Mouse (Mus musculus): ENCODE results near the gene Fbxo11. TPM values are rescaled to one million over a fixed set of nuclear protein-coding genes. Genes with fewer than 3 reads are reported as not detected.

Fbxo11 gene
- total RNA-seq (2021): 100 to 1,000 TPM; 119 to 121 TPM
- long read RNA-seq, full-length matches to known transcripts: 2 of 25 reads
- long read RNA-seq, partial matches to known transcripts: 0 of 25 reads
- long read RNA-seq, other reads (novel, unspliced or antisense): 23 of 25 reads

GRCm38 (mm10) chr17:88065031-88065800 is at the start of gene Fbxo11:
Gene Fbxo11, minus strand, starts transcription at chr17:88065291.
- DNase-seq (ENCODE audit: low spot score in 2 of 2): peak; percentile 63 to 77

GRCm38 (mm10) chr17:88113883-88114229 is 48.8 kb upstream of the Fbxo11 start:
- DNase-seq (ENCODE audit: low spot score in 2 of 2): no peak

GRCm38 (mm10) chr17:88113015-88113882 is 48.2 kb upstream of the Fbxo11 start:
- no peak for DNase-seq (ENCODE audit: low spot score in 2 of 2)

- DNase-seq (ENCODE audit: low spot score in 2 of 2): no peak
Observed at GRCm38 (mm10) chr17:88111865-88112645, 47.0 kb upstream of the Fbxo11 start.

- DNase-seq (ENCODE audit: low spot score in 2 of 2): no peak
Observed at GRCm38 (mm10) chr17:88111081-88111796, 46.1 kb upstream of the Fbxo11 start.

- no peak for DNase-seq (ENCODE audit: low spot score in 2 of 2)
Observed at GRCm38 (mm10) chr17:88107708-88108107, 42.6 kb upstream of the Fbxo11 start.

- no peak for DNase-seq (ENCODE audit: low spot score in 2 of 2)
Observed at GRCm38 (mm10) chr17:88106365-88106764, 41.3 kb upstream of the Fbxo11 start.

- no peak for DNase-seq (ENCODE audit: low spot score in 2 of 2)
Observed at GRCm38 (mm10) chr17:88102597-88102996, 37.5 kb upstream of the Fbxo11 start.

- no peak for DNase-seq (ENCODE audit: low spot score in 2 of 2)
Observed at GRCm38 (mm10) chr17:88098181-88098852, 33.2 kb upstream of the Fbxo11 start.

- no peak for DNase-seq (ENCODE audit: low spot score in 2 of 2)
Observed at GRCm38 (mm10) chr17:88097543-88097942, 32.5 kb upstream of the Fbxo11 start.

- no peak for DNase-seq (ENCODE audit: low spot score in 2 of 2)
Observed at GRCm38 (mm10) chr17:88096809-88097399, 31.8 kb upstream of the Fbxo11 start.

- no peak for DNase-seq (ENCODE audit: low spot score in 2 of 2)
Observed at GRCm38 (mm10) chr17:88095517-88096198, 30.6 kb upstream of the Fbxo11 start.

GRCm38 (mm10) chr17:88094327-88094726 is 29.2 kb upstream of the Fbxo11 start:
- no peak for DNase-seq (ENCODE audit: low spot score in 2 of 2)

GRCm38 (mm10) chr17:88093798-88094197 is 28.7 kb upstream of the Fbxo11 start:
- no peak for DNase-seq (ENCODE audit: low spot score in 2 of 2)

GRCm38 (mm10) chr17:88085976-88086375 is 20.9 kb upstream of the Fbxo11 start:
- no peak for DNase-seq (ENCODE audit: low spot score in 2 of 2)

- no peak for DNase-seq (ENCODE audit: low spot score in 2 of 2)
Observed at GRCm38 (mm10) chr17:88081446-88081845, 16.4 kb upstream of the Fbxo11 start.

GRCm38 (mm10) chr17:88079771-88080170 is 14.7 kb upstream of the Fbxo11 start:
- no peak for DNase-seq (ENCODE audit: low spot score in 2 of 2)

- DNase-seq (ENCODE audit: low spot score in 2 of 2): no peak
Observed at GRCm38 (mm10) chr17:88072047-88072446, 7.0 kb upstream of the Fbxo11 start.
